Mouse (Mus musculus): Measurements from ENCODE around the gene Armc12.

- no peak for TF ChIP-seq GATA1 (IDR thresholded peaks at IDR 0.05; ENCODE audit: low read length)
- TF ChIP-seq TAL1 (IDR thresholded peaks at IDR 0.05; ENCODE audit: low read length): no peak
Measured at GRCm38 (mm10) chr17:28485977-28486400, 44.6 kb upstream of the Armc12 start.
